Mouse (Mus musculus): ENCODE results near the gene Coq4. TPM values are rescaled to one million over a fixed set of nuclear protein-coding genes. Genes with fewer than 3 reads are reported as not detected.

Gene Coq4
- 1.2 TPM for polyA plus RNA-seq (2014; fragmentation: Illumina TruSeq; extraction: RNeasy Lipid Tissue Mini Kit (QIAGEN cat#74804); ENCODE audit: low read depth, low replicate concordance)

DNA sequence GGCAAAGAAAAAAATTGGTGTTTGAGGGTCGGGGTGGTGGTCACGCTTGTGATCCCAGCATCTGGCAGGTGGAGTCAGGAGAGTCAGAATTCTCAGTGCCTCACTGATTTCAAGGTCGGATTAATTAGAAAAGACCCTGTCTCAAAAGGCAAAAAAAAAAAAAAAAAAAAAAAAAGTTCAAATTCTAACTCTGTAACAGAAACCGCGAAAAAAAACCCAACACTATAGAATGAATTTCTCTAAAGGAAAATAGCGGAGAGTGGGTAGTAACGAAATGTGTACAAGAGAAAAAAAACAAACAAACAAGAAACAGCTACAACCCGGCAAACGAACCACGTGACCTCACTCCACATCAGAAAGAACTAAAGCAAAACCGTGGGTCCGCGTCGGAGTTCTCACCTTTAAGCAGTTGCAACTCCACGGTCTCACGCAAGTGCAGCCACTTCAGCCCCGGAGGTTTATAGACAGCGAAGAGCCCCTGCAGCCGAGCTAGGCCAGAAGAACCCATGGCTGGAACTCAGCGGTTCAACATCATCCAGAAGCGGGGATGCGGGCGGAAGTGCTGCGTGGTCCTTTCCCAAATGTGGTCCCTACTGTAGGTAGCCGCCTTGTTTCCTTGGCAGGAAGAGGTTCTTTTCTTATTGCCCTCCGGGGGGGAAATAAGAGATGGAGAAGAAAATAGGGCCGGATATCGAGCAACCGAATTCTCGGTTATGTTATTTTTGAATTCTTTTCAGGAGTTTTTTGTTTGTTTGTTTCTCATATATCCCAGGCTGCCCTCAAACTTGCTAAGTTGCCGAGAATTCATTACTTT lies at the start of gene Coq4:
Gene Coq4 (plus strand): TSS at position 390 of the 814 bp plus-strand sequence.

DNA sequence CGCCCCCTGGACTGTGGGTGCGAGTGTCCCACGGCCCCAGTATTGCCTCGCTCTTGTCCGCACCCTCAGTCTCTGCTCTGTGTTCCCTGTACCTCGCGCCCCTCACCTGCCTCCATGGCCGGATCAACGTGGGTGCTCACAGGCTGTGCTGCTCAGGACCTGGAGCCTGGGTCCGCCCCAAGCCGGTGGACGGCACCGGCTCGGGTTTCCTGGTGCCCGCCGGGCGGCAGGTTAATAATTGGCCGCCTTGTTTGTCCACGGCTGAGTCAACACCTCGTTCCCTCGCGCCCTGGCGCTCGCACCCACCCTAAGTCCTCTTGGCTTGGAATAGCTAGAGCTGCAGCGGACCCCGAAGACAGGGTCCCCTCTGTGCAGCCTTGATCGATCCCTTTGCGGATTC lies 35.8 kb upstream of the Coq4 start, which contains the start of gene Gm13420:
Gene Gm13420 (minus strand): TSS at position 189 of the 400 bp plus-strand sequence.

DNA sequence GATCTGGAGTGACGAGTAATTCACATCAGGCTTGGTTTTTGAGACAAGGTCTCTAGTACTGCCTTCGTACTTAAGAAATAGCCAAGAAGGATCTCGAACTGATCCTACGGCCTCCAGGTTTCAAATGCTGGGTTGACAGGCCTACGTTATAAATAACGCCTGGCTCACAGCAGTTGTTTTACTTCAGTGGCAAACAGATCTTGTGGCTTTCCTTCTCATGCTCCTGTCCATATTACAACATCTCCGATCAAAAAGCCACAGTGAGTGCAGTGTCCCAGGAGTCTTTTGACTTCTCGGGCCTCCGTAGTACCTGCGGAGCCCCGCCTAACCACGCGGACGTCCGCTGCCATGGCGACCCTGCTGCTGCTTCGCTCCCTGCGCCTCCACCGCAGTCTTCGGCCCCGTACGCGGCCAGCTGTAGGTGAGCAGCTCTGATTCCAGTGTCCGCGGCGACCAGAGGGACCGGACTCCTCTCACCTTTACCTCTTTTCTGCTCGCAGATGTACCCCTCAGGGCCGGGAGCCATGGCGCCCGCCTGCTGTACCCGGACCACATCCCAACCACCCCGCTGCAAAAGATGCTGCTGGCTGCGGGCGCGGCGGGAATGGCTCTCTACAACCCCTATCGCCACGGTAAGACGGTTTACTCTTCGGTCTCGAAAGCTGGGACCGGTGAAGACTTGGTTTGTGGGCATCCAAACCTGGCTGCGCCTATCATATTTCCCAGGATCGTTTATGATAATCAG lies 816 bp downstream of the Coq4 start, which contains the start of gene Trub2:
Gene Trub2 (minus strand): TSS at position 566 of the 745 bp plus-strand sequence.

DNA sequence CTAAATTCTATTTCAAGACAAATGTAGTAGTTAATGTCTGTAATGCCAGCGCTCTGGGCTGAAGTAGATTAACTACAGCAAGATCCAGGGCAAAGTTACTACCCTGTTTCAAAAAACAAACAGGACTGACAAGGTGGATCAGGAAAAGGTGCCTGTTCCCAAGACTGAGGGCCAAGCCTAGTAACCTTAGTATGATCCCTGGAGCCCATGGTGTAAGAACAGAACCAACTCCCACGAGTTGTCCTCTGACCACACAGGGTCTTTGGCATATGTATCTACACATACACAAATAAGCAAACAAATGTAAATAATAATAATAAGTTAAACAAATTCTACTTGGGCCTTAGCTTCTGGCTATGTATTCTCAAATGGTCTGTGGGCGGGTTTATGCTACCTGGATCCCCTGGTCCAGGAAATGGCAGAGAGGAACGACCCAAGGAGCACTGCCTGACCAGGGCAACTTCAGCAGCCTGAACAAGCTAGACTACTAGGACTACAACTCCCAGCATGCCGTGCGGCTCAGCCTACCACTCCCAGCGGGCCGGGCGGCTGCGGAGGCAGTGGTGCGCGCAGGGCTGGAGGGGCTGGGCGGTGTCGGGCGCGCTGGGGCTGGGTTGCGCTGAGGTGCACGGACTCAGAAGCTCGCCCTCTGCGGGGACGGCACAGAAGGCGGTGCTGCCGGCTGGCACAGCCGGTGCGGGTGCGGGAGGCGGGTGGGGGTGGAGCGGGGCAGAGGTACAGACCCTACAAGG lies 15.0 kb downstream of the Coq4 start, which contains the start of gene Slc27a4:
Gene Slc27a4 (plus strand): TSS at position 560 of the 752 bp plus-strand sequence.

DNA sequence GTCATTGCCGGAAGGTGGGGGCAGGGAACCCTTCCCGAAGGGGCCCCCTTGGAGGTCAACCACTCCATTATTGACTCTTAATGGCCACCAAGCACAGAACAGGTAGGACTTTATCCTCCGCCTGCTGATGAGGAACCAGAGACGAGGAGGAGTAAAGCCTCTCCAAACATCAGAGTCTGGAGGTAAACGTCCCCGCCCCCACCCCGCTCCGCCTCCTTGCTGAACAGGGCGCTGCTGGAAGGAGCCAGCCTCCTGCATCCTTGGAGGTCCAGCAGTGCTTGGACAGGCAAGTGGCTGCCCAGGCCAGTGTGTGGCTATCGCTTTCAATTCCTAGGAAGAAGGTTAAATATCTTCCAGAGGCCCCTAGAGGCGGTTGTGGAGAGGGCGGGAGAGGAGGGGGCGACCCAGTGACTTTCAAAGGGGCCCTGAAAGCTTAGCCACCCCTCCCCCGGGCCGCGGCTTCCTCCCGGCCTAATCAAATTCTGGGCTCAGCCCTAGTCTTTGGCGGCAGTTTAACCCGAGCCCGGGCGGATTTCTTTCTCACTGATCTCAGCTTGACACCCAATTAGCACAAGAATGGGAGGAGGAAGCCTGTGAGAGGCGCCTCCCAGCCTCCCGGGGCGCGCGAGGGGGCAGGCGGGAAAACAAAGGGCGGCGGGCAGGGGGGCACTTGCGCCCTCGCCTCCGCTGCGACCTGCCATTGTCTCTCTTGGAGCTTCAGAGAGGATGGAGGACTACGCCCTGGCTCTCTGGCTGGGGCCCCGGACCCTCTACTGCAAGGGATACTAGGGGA lies 32.9 kb downstream of the Coq4 start, which contains the start of gene Urm1:
Gene Urm1 (plus strand): TSS at position 51 of the 793 bp plus-strand sequence.

Other genes with a start within 250 kb of the Coq4 start
- gene Rapgef1, start 167.8 kb upstream of the Coq4 start, polyA plus RNA-seq (2014; fragmentation: Illumina TruSeq; extraction: RNeasy Lipid Tissue Mini Kit (QIAGEN cat#74804); ENCODE audit: low read depth, low replicate concordance), result 3.8 TPM
- gene Gm13420, start 35.8 kb upstream of the Coq4 start, polyA plus RNA-seq (2014; fragmentation: Illumina TruSeq; extraction: RNeasy Lipid Tissue Mini Kit (QIAGEN cat#74804); ENCODE audit: low read depth, low replicate concordance), result not detected
- gene Gm13547, start 28.2 kb upstream of the Coq4 start, polyA plus RNA-seq (2014; fragmentation: Illumina TruSeq; extraction: RNeasy Lipid Tissue Mini Kit (QIAGEN cat#74804); ENCODE audit: low read depth, low replicate concordance), result not detected
- 3.3 TPM for gene Trub2, start 1.0 kb downstream of the Coq4 start, polyA plus RNA-seq (2014; fragmentation: Illumina TruSeq; extraction: RNeasy Lipid Tissue Mini Kit (QIAGEN cat#74804); ENCODE audit: low read depth, low replicate concordance)
- 1.3 TPM for gene Slc27a4, start 15.1 kb downstream of the Coq4 start, polyA plus RNA-seq (2014; fragmentation: Illumina TruSeq; extraction: RNeasy Lipid Tissue Mini Kit (QIAGEN cat#74804); ENCODE audit: low read depth, low replicate concordance)
- gene Urm1, start 32.6 kb downstream of the Coq4 start, polyA plus RNA-seq (2014; fragmentation: Illumina TruSeq; extraction: RNeasy Lipid Tissue Mini Kit (QIAGEN cat#74804); ENCODE audit: low read depth, low replicate concordance), result 4.9 TPM
- not detected for gene Cercam, start 81.7 kb downstream of the Coq4 start, polyA plus RNA-seq (2014; fragmentation: Illumina TruSeq; extraction: RNeasy Lipid Tissue Mini Kit (QIAGEN cat#74804); ENCODE audit: low read depth, low replicate concordance)
- 2.8 TPM for gene Odf2, start 101.7 kb downstream of the Coq4 start, polyA plus RNA-seq (2014; fragmentation: Illumina TruSeq; extraction: RNeasy Lipid Tissue Mini Kit (QIAGEN cat#74804); ENCODE audit: low read depth, low replicate concordance)
- gene Gle1, start 147.9 kb downstream of the Coq4 start, polyA plus RNA-seq (2014; fragmentation: Illumina TruSeq; extraction: RNeasy Lipid Tissue Mini Kit (QIAGEN cat#74804); ENCODE audit: low read depth, low replicate concordance), result 12.1 TPM
- 9.0 TPM for gene Sptan1, start 178.1 kb downstream of the Coq4 start, polyA plus RNA-seq (2014; fragmentation: Illumina TruSeq; extraction: RNeasy Lipid Tissue Mini Kit (QIAGEN cat#74804); ENCODE audit: low read depth, low replicate concordance)